Mouse (Mus musculus): ENCODE measurements around the gene Socs3.

The Socs3 gene

GRCm38 (mm10) chr11:117918541-117918940, 51.3 kb downstream of the Socs3 start:
- DNase-seq: no peak

Measured in kidney, postnatal 4 days (tissue).